Mouse (Mus musculus) neutrophil, adult 5-6 weeks (primary cell): Measurements from ENCODE around the gene Ctdsp1. TPM values are rescaled to one million over a fixed set of nuclear protein-coding genes. Genes with fewer than 3 reads are reported as not detected.

Source experiments
- ATAC-seq: fragments of 151-379, 151-347 bp; 2 replicates; pipeline ENCODE4 v1.8.0; 2017; ENCODE audit warnings: mild to moderate bottlenecking, moderate TSS enrichment; ENCODE audit not compliant: insufficient number of reproducible peaks, poor library complexity, low FRiP score, severe bottlenecking; ENCODE audit errors: extremely low read depth
- total RNA-seq: library from RNA; stranded (forward); fragments of 200-1000 nt; gene quantifications from 2 replicates; pipeline ENCODE4 v1.2.3, GENCODE M21; 2017

The Ctdsp1 gene
- total RNA-seq, 1 experiment from 2014 or later: 66.9 TPM

GRCm38 (mm10) chr1:74433220-74433619 is 41.9 kb downstream of the Ctdsp1 start:
- no peak for ATAC-seq

GRCm38 (mm10) chr1:74434596-74434995 is 43.3 kb downstream of the Ctdsp1 start:
- ATAC-seq: 0 out of 2 replicates have a peak, but pooled peaks have one; percentile 11

- ATAC-seq: peak; percentile 75
Measured at GRCm38 (mm10) chr1:74435563-74435962, 44.3 kb downstream of the Ctdsp1 start.

GRCm38 (mm10) chr1:74437702-74438427 is 46.6 kb downstream of the Ctdsp1 start:
- ATAC-seq: no peak

GRCm38 (mm10) chr1:74439166-74439876 is 48.0 kb downstream of the Ctdsp1 start:
- ATAC-seq: no peak

- no peak for ATAC-seq
Measured at GRCm38 (mm10) chr1:74444538-74444937, 53.2 kb downstream of the Ctdsp1 start.

Other genes with a start within 250 kb of the Ctdsp1 start
- gene Cxcr2, start 237.5 kb upstream of the Ctdsp1 start, total RNA-seq: 1,102 and 1,145 TPM in 2 replicates
- gene Cxcr1, start 196.9 kb upstream of the Ctdsp1 start, total RNA-seq: 16.7 and 20.0 TPM in 2 replicates
- gene Arpc2, start 155.4 kb upstream of the Ctdsp1 start, total RNA-seq: 711 and 718 TPM in 2 replicates
- gene Gpbar1, start 113.0 kb upstream of the Ctdsp1 start, total RNA-seq: 0.86 and 1.2 TPM in 2 replicates
- gene Aamp, start 106.8 kb upstream of the Ctdsp1 start, total RNA-seq: 111 and 118 TPM in 2 replicates
- gene Pnkd, start 106.6 kb upstream of the Ctdsp1 start, total RNA-seq: 6.1 and 12.7 TPM in 2 replicates
- 1.9 and 5.5 TPM in 2 replicates for gene Tmbim1, start 85.9 kb upstream of the Ctdsp1 start, total RNA-seq
- 0.86 TPM in 1 of 2 replicates, not detected in the other for gene Catip, start 29.4 kb upstream of the Ctdsp1 start, total RNA-seq
- gene Slc11a1, start 16.3 kb upstream of the Ctdsp1 start, total RNA-seq: 148 and 164 TPM in 2 replicates
- not detected in 2 replicates for gene Vil1, start 17.9 kb downstream of the Ctdsp1 start, total RNA-seq
- 17.4 and 19.6 TPM in 2 replicates for gene Cnot9, start 114.5 kb downstream of the Ctdsp1 start, total RNA-seq
- 0.12 and 0.81 TPM in 2 replicates for gene Plcd4, start 151.4 kb downstream of the Ctdsp1 start, total RNA-seq
- gene Usp37, start 152.8 kb downstream of the Ctdsp1 start, total RNA-seq: 27.5 and 31.3 TPM in 2 replicates
- 18.7 and 21.5 TPM in 2 replicates for gene Zfp142, start 196.7 kb downstream of the Ctdsp1 start, total RNA-seq
- 7.1 and 15.8 TPM in 2 replicates for gene Bcs1l, start 196.8 kb downstream of the Ctdsp1 start, total RNA-seq
- gene Rnf25, start 209.9 kb downstream of the Ctdsp1 start, total RNA-seq: 44.4 and 46.8 TPM in 2 replicates
- 0.70 and 0.98 TPM in 2 replicates for gene Stk36, start 209.9 kb downstream of the Ctdsp1 start, total RNA-seq